Mouse (Mus musculus) kidney, adult 18-20 months (tissue): ENCODE measurements at regions not wholly inside any gene's neighbourhood (a gene's known extent, or its start where the extent isn't known, plus 50 kb on each side); places are given as distances from the start of the nearest gene placed in this dataset.

Experiments
- DNase-seq: peaks from one replicate; pipeline ENCODE4 v3.0.0; 2021

DNA sequence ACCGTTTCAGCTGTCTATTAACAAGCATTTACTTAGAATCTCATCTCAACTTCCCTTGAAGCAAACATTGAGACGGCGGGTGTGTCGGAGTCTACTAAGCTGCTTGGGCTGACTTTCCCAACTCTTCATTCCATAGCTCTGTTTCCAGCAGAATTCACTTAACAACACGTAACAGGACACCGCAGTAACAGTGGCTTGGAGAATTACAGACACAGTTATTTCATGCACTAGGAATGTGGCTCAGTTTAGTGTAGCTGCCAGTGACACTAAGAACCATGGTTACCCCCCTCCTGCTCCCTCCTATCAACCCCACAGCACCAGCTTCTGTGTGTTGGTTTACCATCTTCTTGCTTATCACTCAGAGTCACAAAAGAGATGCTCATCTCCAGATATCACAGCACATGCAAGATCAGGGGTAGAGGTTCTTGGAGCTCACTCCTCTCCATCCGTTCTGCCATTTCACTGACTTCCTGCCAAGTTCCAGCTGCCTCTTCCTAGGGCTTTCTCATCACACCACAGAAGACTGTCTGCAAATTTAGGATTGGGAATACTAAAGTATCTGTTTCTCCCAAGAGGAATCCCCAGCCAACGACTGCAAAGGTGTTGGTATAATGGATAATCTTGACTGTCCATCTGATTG lies 90.7 kb downstream of the Banf2 start:
- DNase-seq = no peak

DNA sequence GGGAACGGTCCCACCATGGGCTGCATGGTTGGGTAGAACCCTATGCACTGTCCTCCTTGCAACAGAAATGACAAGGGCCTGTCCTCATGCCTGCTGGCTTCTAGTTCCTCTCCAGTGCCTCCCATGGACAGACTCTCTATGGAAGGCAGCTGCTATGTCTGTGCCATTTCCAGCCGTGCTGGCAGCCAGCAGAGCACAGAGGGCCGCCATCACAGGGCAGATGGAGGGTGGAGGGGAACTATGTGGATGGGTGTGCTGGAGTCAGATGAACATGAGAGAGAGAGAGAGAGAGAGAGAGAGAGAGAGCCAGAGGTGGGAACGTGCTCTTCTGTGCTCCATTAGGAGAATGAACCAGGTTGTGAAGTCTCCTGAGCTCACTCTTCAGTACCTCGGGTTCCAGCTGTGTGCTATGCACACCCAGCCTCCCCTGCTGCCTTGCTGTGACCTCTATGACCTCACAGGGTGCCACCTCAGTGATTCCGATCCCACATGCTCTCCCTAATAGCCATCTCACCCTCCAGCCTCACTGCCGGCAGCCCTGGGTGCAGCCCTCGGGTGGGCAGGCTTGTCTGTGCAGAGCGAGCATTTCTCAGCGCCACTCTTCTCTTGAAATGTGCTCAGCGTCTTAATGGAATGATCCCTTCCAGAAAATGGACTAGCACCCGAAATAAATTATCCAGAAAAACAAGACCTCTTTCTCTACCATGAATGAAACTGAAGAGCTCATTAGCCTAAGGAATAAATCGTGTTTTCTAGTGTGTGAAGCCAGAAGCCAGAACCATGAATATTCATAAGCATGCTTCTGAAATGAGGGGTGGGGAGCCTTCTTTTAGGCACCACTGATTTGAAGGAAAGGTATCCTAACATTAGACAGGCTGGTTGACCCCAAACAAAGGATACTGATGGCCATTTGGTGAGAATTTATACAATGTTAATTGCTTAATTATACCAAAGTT lies 94.5 kb downstream of the Banf2 start:
- no peak for DNase-seq

DNA sequence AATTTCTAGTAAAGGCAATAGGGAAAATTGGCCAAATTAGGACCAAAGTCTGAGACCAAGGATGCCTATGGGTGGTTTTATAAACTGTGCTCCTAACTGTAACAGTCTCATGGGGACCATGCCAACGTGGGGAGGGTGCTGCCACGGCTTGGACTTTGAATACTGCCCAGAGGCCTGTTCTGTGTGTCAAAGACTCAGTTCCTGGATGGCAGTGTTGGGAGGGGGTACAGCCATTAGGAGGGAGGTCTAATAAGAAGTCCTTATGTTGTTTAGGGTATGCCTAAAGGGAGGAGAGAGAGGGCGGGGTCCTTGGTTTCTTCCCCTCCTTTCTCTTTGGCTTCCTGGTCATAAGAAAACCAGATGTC lies 95.2 kb downstream of the Banf2 start:
- DNase-seq = peak; percentile 20

DNA sequence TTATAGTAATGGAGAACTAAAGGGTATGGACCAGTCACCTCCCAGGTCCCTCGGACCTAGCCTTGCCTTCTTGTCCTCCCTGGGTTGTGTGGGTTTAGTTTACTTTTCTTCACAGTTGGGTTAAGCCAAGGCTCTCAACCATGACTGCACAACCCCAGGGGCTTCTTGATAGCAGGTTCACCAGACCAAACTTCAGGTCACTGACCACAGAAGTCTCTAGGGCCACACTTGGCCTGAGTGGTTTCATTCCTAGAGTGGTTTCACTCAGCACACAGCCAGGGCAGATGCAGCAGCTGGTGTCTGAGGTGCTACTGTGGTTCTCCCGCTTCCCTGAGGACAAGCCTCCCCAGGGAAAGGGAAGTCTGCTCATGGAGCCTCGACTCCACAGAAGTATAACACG lies 95.7 kb downstream of the Banf2 start:
- DNase-seq = peak; percentile 20

DNA sequence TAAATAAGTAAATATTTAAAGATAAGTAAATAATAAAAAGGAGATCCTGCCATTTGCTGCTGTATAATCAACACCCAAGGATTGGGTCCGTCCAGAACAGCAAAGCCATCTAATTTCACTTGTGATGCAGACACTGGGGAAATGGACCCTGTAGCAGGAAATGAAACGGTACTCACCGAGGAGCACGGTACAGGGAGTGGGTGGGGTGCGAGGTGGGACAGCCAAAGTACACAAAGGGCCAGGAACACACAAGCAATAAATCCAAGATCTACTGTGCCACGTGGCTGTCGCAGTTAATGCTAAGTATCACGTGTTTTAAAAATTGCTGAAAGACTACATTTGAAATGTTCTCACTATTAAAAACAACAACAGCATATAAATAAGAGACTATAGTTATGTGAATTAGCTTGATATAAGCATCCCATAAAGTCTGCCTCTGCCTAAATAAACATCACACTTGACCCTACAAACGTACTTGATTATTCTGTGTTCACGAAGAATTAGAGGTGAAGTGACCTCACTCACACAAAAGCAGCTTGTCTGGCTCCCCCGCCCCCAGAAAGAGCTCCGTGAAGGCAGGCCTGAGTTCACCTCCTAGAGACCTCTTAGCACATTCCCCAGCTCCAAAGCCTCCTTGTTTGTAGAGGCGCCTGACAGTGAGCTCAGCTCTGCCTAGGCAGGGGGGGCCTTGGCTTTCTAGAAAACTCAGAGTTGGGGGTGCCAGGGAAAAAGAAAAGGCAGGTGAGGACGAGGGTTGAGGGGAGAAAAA lies 101.1 kb downstream of the Banf2 start:
- no peak for DNase-seq

DNA sequence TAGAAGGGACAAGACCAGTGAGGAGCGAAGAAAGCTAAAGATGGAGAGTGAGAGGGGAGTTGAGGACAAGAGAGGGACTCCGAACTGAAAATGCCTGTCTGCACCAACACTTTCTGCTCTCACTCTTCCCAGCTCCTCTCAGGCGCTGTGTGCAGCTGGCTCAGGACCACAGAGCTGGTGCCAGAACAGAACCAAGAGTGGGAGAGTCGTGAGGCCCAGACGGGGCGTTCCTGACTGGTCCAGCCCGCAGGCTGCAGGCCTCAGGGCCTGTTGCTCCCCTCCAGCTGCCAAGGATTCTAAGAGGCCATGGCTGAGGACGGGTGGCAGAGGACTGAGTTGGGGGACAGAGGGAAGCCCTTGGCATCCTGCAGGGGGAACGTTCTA lies 101.7 kb downstream of the Banf2 start:
- no peak for DNase-seq

DNA sequence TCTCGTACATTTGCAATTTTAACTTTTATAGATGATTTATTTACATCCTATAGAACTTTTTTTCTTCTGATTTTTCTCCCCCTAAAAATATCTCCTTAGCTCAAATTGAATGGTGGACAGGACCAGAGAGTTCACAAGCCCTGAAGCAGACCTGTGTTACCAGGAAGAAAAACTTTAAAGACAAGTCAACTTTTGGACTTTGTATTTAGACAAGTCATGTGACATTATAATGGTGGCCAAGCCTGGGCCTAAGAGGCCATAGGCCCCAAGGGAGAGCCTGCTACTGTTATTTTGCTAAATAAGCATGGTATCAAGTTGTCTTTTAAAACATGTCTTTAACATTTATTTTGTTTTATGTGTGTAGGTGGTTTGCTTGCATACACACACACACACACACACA lies 102.7 kb downstream of the Banf2 start:
- no peak for DNase-seq

DNA sequence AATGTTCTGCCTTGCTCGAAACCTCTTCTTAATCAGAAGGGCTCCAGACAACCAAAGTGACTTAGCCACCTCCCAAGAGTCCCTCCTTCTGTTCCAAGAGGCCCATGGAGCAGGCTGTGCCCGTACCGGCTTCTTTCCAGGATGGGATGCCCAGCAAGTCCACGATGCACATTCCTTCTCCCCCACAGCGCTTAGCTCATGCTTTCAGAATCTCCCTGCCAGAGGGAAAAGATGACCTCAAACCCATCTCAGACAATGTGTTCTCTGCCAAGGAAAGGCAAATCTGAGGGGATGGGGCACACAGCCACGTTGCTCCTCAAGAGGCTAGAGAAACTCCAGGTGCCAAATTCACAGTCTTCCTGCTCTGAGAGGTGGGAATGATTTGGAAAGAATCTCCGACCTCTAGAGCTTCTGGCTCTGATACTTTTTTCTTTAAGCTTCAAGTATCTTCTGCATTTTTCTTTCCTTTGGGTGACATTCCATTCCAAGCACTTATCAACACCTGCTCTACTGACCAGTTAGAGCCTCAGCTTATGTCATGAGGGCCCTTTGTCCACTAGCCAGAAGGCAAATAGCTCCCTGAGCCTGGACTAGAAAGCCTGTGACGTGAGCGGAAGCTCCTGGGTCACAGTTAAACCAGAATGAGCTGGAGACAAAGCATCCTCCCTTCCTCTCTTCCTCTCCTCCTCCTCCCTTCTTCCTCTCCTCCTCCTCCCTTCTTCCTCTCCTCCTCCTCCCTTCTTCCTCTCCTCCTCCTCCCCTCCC lies 110.9 kb downstream of the Banf2 start:
- DNase-seq = no peak

DNA sequence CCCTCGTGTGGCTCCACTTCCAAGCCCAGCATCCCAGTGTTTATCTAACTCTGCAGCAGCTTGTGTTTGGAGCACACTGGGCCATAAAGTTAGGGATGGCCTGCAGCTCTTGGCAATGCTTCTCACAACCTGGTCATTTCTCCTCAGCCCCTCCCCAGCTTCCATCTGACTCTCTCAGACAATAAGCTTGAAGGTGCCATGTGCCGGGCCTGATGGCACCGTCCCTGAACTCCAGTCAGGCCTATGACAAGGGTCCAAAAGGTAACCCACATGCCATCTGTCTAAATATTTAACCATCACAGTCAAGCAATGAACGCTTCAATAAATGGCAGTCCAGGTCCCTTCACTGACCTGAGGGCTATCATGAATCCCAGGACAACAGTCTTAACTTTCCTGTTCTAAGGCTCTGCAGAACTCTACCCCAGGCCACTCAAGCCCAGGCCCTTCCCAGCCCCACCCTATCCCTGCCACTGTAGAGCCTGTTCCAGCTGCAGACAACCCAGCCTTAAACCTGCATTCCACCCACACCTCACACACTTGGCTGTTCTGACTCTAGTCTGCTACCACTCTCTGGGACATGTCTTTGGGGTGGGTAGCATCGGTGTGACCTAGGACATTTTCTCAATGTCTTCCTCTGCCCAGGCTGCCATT lies 111.8 kb downstream of the Banf2 start:
- no peak for DNase-seq

DNA sequence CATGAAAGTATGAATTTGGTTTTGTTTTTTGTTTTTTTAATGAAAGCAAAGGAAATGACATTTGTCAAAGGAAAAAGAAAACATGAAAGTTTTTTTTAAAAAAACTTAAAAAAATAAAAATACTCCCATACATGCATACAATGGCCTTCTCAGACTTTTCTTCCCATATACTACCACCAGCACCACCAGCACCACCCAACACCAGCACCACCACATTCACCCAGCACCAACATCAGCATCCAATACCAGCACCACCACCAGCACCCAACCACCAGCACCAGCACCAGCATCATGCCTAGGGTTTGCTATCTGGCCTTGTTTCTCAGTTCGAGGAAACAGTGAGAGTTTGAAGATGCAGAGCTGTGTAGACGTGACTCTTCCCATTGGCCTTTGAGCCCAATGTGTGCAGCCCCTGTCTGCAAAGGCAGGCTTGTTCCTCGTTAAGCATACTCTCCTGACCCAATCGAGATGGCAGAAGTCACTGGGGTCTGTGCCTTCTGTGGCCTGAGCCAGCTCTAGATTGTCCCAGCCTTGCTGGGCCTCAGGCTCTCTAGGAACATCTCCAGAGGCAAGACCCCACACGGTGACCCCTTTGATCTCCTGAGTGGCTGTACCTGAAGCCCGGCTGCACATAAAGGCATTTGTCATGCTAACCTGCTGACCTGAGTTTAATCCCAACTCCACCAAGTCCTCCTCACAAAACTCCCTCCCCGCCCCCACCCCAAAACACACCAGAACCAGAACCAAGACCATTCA lies 113.8 kb upstream of the Mgme1 start:
- DNase-seq = no peak

DNA sequence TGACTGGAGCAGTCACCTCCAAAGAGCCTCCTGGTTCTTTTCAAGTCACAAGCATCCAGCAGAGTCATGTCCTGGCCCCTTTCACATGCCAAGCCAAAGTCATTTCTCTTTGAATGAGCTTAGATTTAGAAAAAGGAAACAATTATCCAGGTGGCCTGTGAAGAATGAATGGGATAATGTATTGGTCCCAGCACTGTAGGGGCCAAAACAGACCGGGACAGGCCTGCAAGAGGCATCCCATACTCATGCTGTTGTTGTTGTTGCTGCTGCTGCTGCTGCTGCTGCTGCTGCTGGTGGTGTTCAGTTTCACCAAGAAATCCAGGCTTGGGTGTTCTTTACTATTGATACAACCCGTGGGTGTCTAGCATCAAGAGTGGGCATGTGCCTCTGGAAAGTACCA lies 113.1 kb upstream of the Mgme1 start:
- no peak for DNase-seq

DNA sequence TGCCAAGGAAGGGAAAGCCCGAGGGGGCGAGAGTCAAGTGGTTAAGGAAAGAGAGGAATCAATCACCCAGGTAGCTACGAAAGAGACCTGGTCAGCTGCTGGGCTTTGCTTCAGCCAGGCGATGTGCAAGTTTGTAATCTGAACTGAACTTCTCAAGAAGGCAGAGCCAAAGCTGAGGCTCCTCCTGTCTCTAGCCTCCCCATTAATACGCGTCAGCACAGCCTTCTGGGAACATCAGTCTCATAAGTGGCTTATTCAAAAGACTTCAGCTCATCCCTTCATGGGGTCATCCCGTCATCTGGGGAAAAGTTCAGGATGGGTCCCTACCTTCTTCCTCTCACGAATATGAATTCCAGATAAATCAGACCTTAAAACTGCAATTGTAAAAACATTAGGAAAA lies 112.2 kb upstream of the Mgme1 start:
- DNase-seq = no peak

DNA sequence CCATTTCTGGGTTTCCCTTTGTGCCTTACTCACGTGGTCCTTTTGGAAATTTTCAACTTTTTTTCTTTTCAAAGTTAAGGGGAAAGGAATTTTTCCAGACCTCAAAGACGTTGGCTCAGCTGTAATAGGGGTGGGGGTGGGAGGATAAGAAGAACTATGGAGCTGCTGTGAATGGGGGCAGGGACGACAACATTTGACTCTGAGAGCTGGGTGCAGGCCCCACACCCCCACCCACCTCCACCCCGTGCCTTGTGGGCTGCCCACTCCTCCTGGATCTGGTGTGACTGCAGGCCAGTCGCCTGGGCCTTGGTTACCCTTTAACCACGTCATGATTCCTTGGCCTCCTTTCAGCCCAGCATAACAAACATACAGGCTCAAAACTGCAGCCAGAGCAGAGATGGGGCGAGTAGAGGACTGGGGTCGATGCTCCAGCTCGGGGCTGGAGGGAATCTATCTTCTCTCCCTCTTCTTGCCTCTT lies 110.6 kb upstream of the Mgme1 start:
- DNase-seq = peak; percentile 75

DNA sequence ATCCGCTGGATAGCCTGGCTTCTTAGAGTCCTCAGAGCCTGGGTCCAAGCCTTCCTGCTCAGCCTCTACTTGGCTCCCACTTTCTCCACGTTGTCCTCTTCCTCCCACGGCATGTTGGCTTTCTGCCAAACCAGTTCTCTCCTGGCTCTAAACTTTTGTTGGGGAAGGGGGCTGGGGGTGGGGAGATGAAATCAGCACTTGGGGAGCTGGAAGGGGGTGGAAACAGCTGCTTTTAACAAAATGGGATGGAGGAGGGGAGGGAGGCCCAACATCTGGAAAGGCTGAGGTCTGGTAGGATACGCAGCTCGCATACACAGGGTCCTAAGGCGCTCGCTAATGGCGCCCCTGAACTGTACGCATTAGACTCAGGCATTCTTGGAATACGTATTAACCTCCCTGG lies 110.0 kb upstream of the Mgme1 start:
- DNase-seq = no peak

DNA sequence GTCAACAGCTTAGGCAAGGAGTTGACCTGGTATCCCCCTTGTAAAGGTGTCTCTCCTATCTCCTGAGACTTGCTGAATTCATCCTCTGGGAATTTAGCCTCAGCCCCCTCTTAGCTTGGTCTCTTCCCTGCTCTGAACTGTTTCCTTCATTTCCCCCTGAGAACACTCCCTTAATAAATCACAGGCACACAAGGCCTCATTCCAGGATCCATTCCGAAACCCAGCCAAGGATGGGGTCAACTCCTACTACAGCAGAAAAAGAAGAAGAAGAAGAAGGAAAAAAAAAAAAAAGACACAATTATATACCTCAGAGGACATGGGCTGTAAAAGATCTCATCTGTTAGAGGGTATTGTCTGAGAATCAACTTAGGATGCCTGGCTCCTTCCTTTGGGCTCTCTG lies 108.6 kb upstream of the Mgme1 start:
- DNase-seq = no peak

DNA sequence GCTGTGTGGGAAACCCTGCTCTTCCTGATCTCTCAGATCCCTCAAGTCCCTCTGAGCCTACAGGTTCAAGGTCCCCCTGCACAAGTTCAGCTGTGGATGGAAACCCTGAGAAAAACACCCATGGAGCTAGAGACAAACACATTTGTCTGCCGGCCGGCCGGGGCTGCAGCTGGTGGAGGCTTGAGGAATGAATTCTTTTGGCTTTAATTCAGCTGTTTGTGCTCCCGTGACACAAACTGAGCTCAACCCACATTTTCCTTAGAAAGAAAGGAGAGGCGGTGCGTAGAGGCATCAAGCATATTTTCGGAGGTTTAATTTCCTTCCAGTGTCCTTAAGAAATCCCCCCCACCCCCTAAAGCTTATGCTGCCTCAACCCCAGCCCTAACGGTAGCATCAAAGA lies 106.4 kb upstream of the Mgme1 start:
- peak; percentile 32 for DNase-seq

DNA sequence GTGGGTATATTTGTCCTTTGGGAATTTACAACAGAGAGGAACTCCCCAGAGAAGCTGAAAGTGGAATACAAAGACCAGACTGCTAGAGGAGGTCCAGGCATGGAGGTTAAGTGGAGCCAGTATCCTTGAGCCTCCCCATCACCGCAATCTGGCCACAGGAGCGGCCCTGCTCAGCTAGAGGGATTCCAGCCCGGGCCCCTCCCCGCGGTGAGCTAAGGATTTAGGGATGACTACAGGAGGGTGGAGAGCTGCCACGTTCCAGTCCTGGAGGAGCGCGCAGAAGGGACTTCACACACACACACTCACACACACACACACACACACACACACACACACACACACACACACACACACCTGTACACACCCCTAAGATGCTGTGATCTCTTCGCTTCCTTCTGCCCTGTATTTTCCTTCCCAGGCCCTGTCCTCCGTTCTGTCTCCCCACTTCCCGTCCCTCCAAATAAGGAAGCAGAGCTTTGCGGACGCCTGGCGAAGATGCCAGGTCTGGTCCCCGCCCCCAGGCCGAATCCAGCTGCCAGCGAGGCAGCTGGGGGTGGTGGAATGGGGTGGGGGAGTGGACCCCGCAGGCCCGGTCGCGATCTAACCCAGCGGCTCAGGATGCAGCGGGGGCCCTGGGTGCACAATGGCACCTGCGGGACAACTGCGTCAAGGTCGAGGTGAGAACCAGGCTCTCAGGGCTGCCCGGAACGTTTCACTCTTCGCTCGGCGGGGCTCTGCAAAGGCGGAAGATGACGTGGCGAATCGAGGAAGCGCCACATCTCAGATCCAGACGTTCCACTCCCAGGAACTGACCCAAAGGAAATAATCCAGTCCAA lies 105.3 kb upstream of the Mgme1 start:
- peak; percentile 85 for DNase-seq

DNA sequence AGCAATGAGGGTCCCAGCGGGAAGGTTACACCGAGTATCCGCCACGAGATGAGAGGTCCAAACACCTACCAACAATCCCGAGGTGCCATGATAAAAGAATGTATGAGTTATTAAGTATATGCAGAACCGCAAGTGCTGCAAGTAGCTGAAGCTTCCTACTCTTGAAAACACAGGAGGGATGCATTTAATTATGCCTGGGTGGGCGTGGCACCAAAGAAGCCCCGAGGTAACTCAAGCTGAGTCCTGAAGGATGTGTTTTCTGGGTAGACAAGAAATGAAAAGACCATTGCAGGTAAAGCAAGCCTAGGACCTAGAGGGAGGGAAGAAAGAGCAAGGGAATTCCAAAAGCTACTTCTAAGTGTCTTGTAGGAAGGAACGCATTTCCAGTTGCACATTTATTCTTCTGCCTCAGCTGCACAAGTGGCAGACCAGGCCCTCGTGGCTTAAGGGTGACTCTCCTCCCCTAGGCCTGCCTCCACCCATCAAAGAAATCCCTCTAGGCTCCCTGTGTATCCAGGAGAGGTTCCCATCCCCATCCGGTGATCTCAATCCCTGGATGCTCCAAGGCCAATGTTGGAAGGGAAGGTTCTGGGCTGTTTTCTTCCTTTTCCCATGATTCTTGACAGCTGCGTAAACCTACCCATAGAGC lies 104.2 kb upstream of the Mgme1 start:
- DNase-seq = no peak

DNA sequence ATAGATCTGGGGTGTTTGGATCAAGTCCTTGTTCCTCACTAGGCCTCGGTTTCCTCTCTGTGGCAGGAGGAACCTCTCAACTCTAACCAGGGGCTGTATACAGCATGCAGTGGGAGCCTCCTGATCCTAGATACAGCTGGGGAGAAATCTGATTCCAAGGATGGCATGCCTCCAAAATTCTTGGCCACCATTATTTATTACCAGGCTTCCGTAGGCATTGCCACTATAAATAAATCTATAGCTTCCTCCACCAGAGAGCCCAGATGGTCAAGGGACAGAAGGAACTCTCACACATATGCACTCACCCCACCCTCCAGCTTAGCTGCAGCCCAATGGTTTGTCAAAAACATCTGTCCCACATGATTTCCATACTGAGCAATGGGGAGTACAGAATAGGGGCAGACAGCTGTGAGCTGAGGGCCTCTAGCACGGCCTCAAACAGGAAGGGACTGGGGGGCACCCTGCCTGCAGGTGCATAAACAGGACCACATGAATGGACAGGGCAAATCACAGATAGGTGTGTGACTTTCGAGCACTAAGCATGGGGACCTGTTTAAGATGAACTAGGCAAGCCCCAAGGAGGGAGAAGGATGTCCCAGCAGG lies 100.8 kb upstream of the Mgme1 start:
- DNase-seq = no peak
